Mouse (Mus musculus): ENCODE data around the gene Chrdl2.

GRCm38 (mm10) chr7:99998668-99999067 is 7.3 kb upstream of the Chrdl2 start:
- no peak for TF ChIP-seq CTCF (IDR thresholded peaks at IDR 0.05; ENCODE audit: extremely low read depth, insufficient read length, insufficient replicate concordance, low read depth, low read length)
- TF ChIP-seq POLR2A (IDR thresholded peaks at IDR 0.05; ENCODE audit: low read depth, low read length), result no peak

All from small intestine, adult 2 months (tissue).